ENCODE assay signal across 7 mouse cellular contexts in the genomic region with DNA sequence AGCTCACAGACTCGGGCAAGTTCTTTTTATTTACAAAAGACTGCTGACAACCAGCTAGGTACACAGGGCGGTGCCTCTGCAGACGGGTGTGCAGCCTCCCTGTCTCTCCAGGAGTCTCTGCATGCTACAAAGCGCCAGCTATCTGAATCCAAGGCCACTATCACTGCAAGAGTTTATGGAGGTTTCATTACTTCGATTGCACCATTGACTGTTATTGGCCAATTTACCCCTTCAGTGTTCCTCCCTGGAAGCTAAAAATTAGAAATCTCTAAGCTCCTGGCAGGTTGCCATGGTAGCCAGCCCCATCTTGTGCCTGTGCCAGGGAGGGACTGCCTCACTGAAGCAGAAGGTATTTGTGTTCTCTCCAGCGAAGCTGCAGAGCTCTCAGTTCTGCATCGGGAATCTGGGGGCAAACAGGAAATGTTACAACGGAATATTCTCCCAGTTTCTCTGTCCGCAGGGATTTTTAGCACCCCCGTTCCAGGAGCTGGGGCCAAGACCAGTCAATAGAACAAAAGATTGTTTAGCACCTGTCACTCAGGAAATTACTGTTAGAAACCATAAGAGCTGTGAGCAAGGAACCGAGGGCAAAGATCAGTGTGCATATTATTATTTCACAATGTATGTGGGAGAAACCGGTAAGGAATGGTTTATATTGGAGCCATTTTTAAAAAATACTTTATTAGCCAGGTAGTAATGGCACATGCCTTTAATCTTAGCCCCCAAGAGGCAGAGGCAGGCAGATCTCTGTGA. TPM values are rescaled to one million over a fixed set of nuclear protein-coding genes. Genes with fewer than 3 reads are reported as not detected.
DNase-seq lines count a peak whose midpoint lies in the region; ATAC-seq and TF ChIP-seq lines count a peak whose summit lies in the region.

No protein-coding gene starts in this region.

- H3K27me3 ChIP-seq in lung, embryonic 14.5 days (ENCODE audit: insufficient read depth, low read length): no peaks in the 10 kb centered on the region
- no peaks in the 10 kb centered on the region for H3K27me3 ChIP-seq in intestine, embryonic 15.5 days (replicated peaks)

- no peaks in the 10 kb centered on the region for H3K4me1 ChIP-seq in lung, embryonic 14.5 days (ENCODE audit: insufficient read depth)
- H3K4me1 ChIP-seq in intestine, embryonic 15.5 days (replicated peaks): no peaks in the 10 kb centered on the region; the same call in 1 of the 2 replicates

- H3K9ac ChIP-seq in lung, embryonic 14.5 days: no peak overlapping the region
- H3K9ac ChIP-seq in intestine, embryonic 15.5 days: no peak overlapping the region

- no peak for ATAC-seq in lung, embryonic 14.5 days (ENCODE audit: insufficient read depth)
- ATAC-seq in intestine, embryonic 15.5 days: peak; percentile 93

- no peak overlapping the region for H3K4me2 ChIP-seq in lung, embryonic 14.5 days
- H3K4me2 ChIP-seq in intestine, embryonic 15.5 days (replicated peaks): peak overlapping the region; percentile 23; the same call in 1 of the 2 replicates

- H3K9me3 ChIP-seq in lung, embryonic 14.5 days (ENCODE audit: low read depth, low read length): no peaks in the 10 kb centered on the region
- H3K9me3 ChIP-seq in intestine, embryonic 15.5 days: no peaks in the 10 kb centered on the region

- H3K36me3 ChIP-seq in lung, embryonic 14.5 days (ENCODE audit: insufficient read depth): peaks cover 62% of the 10 kb centered on the region
- H3K36me3 ChIP-seq in intestine, embryonic 15.5 days: peaks cover 13% of the 10 kb centered on the region

- no peak for TF ChIP-seq CTCF in lung, embryonic 14.5 days (IDR thresholded peaks at IDR 0.05; ENCODE audit: low read depth)

- no peak overlapping the region for H3K4me3 ChIP-seq in lung, embryonic 14.5 days (ENCODE audit: low read depth, low read length)
- H3K4me3 ChIP-seq in intestine, embryonic 15.5 days (replicated peaks): no peak overlapping the region

- WGBS in lung, embryonic 14.5 days: 49% methylated on average over 12 of the region's 12 CpGs
- 46% methylated on average over 12 of the region's 12 CpGs for WGBS in intestine, embryonic 15.5 days

- DNase-seq in lung, embryonic 14.5 days: peak; percentile 51
- DNase-seq in lung, postnatal 25 days (ENCODE audit: low spot score): no peak
- peak; percentile 67 for DNase-seq in fat pad, adult 2 months (ENCODE audit: extremely low read depth, low read depth, low spot score)
- DNase-seq in lung, postnatal 10 days: peak; percentile 38
- DNase-seq in testis, postnatal 14 days (ENCODE audit: low spot score): no peak
- DNase-seq in gastrocnemius, adult 8-10 months (ENCODE audit: low spot score in 2 of 2): no peak

- H3K27ac ChIP-seq in lung, embryonic 14.5 days (ENCODE audit: low read depth): no peak overlapping the region
- H3K27ac ChIP-seq in intestine, embryonic 15.5 days: peak overlapping the region; percentile 78

RNA-seq across cellular contexts. Expression of gene Rab3gap2, which starts 49.4 kb away (rescaled TPM):
- polyA plus RNA-seq in lung, embryonic 14.5 days (2014; fragmentation: Nextera tagmentation; extraction: Ambion mirVana): 21.9 and 22.0 TPM in 2 replicates
- polyA plus RNA-seq in intestine, embryonic 15.5 days (2015; fragmentation: Nextera tagmentation; extraction: Ambion mirVana): 24.5 and 24.6 TPM in 2 replicates
- total RNA-seq in gastrocnemius, adult 8-10 months (2022): 10 to 100 TPM; 17.5 to 20.7 (median 17.7) TPM

Comparison
In these comparisons a context has a peak if more than half of its experiments do, and no peak if none do; other contexts are left out.
1. DNase-seq: peak in lung, embryonic 14.5 days (single experiment), fat pad, adult 2 months (single experiment) and lung, postnatal 10 days (single experiment); none in lung, postnatal 25 days (single experiment), testis, postnatal 14 days (single experiment) and gastrocnemius, adult 8-10 months (0 of 2).